Mouse (Mus musculus): Measurements from ENCODE around the gene Cpa4. TPM values are rescaled to one million over a fixed set of nuclear protein-coding genes. Genes with fewer than 3 reads are reported as not detected.

Cpa4 gene
- total RNA-seq, 2 experiments from 2014 or later, result 2.9 to 3.2 TPM

DNA sequence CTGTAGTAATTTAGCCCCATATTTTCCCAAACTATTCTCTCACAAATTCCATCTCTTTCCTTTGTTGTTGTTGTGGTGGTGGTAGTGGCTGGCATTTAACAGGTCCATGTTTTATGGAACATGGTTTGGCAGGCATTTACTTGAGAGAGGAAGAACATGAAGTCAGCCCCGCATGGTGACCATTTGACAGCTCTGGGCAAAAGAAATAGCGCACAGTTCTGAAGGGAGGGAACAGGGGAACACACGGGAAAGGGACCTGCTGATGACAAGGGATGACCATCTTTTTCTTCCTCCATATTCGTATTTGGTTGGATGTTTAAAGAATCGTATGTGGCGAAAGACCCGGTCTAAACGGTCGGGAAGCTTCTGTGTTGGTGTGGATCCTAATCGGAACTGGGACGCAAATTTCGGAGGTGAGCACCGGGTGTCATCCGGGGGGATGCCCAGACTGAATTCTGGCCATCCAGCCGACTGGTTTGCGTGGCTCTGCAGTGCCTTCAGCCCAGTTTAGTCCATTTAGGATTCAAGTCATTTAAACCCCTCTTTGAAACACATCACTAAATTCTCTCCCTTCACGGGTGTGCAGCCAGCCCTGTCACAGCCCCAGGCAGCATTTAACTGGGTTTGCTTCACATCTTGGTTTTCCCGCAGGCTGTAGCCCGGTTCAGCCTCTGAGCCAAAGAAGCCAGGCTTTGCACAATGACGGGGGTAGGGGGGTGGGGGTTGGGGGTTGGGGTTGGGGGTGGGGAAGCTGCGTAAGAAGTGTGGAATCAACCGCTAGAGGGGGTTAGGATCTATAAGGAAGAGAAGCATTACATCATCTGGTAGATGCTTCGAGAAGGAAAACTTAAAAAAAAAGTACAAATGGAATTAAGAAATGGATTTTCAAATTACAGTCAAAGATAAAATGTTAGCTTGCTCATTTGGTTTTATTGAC, 16.3 kb upstream of the Cpa4 start:
- no peak for DNase-seq (ENCODE audit: low spot score in 2 of 2)

DNA sequence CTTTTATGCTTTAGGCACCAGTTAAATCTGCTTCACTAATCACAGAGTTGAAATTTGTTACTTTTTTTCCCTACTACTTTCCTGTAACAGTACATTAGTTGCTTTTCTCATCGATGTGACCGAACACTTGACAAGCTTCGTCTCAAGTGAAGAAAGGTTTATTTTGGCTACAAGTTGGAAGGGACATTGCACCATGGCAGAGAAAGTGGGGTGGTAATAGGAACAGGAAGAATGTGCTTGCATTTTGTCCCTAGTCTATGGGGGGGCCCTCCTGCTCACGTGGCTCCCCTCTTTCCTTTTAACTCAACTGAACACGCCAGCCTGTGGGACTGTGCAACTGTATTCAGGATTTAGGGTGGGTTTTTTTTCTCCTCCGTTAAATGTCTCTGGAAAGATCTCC, 15.5 kb upstream of the Cpa4 start:
- no peak for DNase-seq (ENCODE audit: low spot score in 2 of 2)

DNA sequence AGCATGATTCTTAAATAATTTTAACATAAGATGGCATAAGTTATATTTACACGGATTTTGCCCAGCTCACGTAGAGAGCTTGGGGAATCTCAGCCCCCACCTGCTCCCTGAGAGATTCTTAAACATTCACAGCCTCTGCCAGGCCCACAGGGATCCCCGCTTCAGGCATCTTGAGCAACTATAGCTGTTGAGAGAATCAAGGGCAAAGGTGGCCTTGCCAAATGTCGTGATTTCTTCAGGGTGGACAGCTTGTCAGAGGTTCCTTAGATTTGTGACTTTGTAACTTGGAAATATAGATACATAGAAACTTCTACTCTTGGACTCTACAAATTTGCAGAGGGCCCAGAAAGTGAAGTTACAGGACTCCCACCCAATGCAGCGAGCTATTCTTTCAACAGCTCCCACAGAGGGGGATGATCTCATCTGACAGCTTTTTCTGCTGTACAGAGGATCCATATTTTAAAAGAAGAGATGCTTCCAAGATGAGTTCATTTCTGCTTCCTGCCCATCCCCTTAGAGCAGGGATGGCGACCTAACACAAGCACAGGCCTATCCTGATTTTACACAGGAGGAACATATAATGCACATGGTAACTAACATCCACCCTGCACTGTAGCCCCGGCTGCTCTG, 14.7 kb upstream of the Cpa4 start:
- no peak for DNase-seq (ENCODE audit: low spot score in 2 of 2)

DNA sequence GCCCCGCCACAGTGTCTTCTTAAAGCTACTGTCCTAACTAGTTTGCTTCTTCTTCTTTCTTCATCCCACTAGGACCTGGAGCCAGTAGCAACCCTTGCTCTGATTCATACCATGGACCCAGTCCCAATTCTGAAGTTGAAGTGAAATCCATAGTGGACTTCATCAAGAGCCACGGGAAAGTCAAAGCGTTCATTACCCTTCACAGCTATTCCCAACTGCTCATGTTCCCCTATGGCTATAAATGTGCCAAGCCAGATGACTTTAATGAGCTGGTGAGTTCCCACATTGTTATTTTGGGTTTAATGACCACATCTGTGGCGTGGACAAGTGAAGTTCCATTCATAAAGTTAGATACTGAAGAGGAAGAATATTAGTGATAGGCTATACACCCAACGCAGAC, 14.1 kb upstream of the Cpa4 start:
- DNase-seq (ENCODE audit: low spot score in 2 of 2), result no peak

DNA sequence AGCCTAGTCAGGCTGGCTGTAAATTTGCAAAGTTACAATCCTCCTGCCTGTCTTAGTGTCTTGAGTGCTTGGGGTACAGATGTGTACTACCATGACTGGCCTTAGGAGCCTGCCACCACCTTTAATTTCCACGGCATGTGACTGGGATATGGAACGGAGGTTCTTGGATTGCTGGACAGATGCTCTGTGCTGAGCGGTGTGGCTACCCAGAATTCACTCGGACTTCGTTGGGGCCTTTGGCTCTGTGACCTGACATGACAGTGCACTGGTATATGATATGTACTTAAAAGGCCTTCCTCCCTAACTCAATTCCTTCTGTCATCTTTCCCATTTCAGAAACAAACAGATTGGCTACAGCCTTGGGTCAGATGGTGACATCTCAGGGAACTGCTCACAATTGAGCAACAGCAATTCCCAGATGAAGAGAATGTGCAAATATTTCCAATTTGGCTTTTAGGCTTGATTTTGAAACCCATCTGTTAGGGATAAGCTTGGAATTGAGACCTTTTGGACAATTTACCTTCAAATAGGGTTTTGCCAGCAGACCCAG, 13.5 kb upstream of the Cpa4 start:
- no peak for DNase-seq (ENCODE audit: low spot score in 2 of 2)

DNA sequence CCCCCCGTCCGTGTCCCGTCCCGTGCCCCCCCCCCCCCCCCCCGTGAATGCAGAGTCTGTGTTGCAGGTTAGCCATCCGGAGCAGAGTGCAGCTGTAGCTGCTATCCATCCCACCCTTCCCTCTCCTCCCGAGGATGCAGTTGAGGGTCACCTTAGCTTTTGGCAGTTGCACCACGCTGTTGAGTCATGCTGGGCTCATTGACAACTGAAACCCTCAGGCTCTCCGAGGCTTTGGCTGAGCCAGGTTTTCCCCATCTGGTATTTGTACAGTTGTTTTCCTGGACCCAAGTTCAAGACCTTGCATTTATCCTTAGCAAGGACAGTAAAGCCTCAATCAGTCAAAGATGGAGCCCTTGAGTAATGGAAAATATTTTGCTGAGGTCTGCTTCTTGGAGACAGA, 12.1 kb upstream of the Cpa4 start:
- no peak for DNase-seq (ENCODE audit: low spot score in 2 of 2)

- DNase-seq (ENCODE audit: low spot score in 2 of 2), result no peak
Measured at GRCm38 (mm10) chr6:30559726-30560125, 8.4 kb upstream of the Cpa4 start.

DNA sequence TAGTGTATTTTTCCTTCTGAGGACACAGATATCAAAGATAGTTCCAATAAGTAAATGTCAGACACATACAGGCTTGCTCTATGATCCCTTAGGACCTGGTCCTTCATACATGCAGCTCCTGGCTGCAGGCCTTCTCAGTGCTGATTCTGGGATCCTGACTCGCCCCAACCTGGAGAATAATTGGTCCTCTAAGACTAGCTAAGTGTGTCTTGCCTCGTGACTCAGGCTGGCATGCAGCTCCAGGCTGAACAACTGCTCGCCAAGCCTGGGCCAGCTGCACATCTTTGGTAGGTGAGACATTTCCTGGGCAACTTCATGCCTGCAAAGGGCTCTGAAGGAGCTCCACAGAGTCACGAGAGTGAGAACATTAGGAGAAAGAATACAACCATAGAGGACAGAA, 6.0 kb upstream of the Cpa4 start:
- DNase-seq (ENCODE audit: low spot score in 2 of 2), result no peak

- DNase-seq (ENCODE audit: low spot score in 2 of 2), result no peak
Measured at GRCm38 (mm10) chr6:30563575-30563974, 4.6 kb upstream of the Cpa4 start.

DNA sequence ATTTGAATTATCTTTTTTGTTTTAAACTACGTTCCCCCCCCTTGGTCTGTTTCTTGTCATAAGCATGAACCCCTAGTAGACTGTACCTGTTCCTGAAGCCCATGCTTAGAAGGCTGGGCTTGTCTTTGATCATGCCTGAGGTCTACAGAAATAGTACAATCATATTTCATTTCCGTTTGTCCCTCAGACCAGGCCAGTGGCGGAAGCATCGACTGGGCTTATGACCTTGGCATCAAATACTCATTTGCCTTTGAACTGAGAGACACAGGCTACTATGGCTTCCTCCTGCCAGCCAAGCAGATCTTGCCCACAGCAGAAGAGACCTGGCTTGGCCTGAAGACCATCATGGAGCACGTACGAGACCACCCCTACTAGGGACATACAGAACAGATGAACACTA, 4.1 kb upstream of the Cpa4 start:
- DNase-seq (ENCODE audit: low spot score in 2 of 2), result no peak

DNA sequence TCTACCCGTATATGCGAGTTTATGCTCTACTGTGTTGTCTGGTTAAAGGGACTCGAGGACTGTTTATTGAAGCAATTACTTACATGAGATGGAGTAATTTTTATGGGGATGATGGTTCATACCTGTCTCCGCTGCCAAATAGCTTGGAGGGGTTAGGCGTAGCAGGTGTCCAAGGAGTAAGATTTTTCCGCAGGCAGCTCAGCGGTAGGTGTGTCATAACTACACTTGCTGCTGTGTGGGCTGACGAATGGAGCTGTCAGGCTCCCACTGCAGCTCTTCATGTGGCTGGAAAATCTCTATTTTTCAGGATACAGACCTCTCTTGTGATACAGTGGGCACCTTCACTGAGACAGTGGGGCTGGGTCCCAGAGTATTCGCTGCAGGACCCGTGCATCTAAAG, 1.2 kb downstream of the Cpa4 start:
- no peak for DNase-seq (ENCODE audit: low spot score in 2 of 2)

GRCm38 (mm10) chr6:30570012-30570411, 1.8 kb downstream of the Cpa4 start:
- no peak for DNase-seq (ENCODE audit: low spot score in 2 of 2)

DNA sequence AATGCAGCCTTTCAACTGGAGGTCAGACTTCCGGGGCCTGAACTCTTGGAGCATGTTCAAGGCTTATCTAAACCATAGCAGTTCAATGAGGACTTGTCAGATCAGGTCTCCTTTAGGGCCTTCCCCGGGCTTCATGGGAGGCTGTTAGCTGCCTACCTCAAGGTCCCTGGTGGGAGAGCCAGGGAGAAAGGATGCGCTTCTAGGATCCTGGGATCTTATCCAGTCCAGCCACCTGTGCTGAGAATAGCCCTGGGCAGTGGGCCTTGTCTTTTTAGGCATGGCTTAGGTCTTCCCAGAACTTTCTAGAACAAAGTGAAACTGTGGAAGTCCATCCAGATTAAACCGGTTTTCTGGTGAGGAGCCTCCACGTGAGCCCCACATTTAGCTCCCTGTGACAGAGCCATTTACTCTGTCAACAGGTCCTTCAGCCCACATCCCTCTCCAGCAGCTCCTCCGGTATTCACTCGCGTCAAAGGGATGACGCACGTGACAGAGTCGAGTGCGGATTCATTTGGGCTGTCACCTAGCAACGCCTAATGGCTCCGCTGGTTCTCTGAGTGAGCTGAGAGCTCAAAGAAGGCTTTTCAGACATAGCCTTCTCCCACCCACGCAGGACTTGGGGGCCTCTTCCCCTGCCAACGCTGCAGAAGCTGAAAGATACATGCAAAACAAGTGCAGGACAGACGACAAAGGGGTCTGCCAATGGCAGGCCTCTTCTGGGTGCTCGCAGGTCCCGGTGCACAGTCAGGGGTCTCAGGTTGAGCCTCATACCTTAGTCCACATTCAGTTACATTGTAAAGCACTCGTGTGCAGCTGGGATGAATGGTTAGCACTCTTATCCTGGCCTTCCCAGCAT, 4.5 kb downstream of the Cpa4 start:
- DNase-seq (ENCODE audit: low spot score in 2 of 2), result no peak

GRCm38 (mm10) chr6:30573380-30573779, 5.2 kb downstream of the Cpa4 start:
- no peak for DNase-seq (ENCODE audit: low spot score in 2 of 2)

- no peak for DNase-seq (ENCODE audit: low spot score in 2 of 2)
Measured at GRCm38 (mm10) chr6:30574945-30575344, 6.8 kb downstream of the Cpa4 start.

GRCm38 (mm10) chr6:30576477-30577203, 8.5 kb downstream of the Cpa4 start:
- DNase-seq (ENCODE audit: low spot score in 2 of 2), result no peak

DNA sequence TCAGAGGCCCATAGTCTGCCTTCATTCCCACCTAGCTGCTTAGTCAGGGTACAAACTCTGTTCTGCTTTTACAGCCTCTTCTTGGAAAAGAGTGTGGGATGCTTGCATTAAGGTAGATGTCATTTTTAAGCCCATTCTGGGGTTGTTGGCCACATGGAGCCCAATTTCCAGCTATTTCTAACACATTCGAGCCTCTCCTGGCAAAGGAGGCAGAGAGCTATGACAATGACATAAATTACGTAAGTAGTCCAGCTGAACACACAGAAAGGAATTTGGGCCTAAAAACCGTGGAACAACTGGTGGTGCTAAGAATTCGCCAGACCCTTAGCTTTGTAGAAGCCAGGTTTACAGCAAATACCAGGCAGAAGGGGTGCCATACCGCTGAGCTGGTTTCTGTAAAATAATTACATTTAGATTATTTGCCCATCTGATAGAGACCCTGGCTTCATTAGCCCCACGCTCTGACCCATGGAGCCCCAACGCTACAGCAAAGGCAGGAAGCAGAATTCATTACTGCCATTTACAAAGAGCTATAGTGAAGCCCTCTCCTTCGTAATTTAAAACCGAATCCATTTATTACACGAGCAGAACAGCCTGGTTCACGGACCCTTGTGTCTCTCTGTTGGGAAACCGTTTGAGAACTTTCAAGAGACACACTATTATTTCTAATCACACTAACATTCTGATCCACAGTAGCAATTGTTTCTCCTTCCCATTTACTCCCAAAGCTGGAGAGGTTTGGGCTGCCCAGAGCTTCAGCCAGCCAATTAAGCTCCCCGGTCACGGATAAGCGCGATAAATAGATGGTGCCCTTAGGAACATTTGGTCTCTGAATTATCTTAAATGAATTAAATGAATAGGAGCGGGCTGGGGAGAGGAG, 12.0 kb downstream of the Cpa4 start:
- no peak for DNase-seq (ENCODE audit: low spot score in 2 of 2)

- no peak for DNase-seq (ENCODE audit: low spot score in 2 of 2)
Measured at GRCm38 (mm10) chr6:30580841-30581176, 12.6 kb downstream of the Cpa4 start.

DNA sequence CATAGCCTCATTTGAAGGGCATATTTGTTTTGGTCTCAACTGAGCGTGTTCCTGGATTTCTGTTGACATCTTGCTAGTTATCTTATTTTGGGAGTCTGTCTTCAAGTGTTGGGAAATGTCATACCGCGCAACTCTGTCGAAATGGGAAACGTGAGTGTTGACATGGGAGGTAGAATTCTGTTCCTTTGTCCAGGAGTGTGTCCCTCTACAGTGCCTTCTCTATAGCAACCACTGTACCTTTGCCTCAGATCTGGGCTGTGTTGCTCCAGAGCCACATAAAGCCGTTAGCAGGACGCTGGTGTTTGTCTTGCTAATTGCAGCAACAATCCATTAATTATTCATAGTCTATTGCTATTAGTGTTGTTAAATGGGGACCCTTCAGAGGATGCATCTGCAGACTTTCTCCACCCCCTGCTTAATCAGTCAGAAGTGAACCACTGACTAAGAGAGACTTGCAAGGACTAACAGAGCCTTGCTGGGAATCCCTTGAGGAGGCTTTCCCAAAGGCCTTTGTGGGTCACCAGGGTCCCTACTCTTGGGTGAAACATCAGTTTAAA, 18.8 kb downstream of the Cpa4 start:
- no peak for DNase-seq (ENCODE audit: low spot score in 2 of 2)

GRCm38 (mm10) chr6:30589819-30590218, 21.6 kb downstream of the Cpa4 start:
- no peak for DNase-seq (ENCODE audit: low spot score in 2 of 2)

Measured in adrenal gland, postnatal 4 days (tissue).